Mouse (Mus musculus) gastrocnemius, adult 8-10 months (tissue): ENCODE data around the gene Hist1h3g. TPM values are rescaled to one million over a fixed set of nuclear protein-coding genes. Genes with fewer than 3 reads are reported as not detected.
"Not testable (repeated sequence)": the region's sequence is repeated elsewhere in the genome, so short reads cannot be mapped to it uniquely, and the experiment has no call there.

Source experiments
- DNase-seq, 2 experiments: peaks; one replicate each; pipeline ENCODE4 v3.0.0; 2022; ENCODE audit warnings: low spot score in 2 of 2
- total RNA-seq, 4 experiments: library from RNA; stranded (reverse); gene quantifications; 2 replicates each; pipeline ENCODE4 v1.2.4; 2022

The Hist1h3g gene
- total RNA-seq, 4 experiments from 2014 or later: 0.75 to 2.2 TPM; not detected in 2

- DNase-seq: no peak
Observed at GRCm38 (mm10) chr13:23555839-23556416, 20.7 kb downstream of the Hist1h3g start.

- DNase-seq: no peak
Observed at GRCm38 (mm10) chr13:23556906-23557305, 21.7 kb downstream of the Hist1h3g start.

- DNase-seq: not testable (repeated sequence)
Observed at GRCm38 (mm10) chr13:23560699-23561098, 25.5 kb downstream of the Hist1h3g start.

GRCm38 (mm10) chr13:23561531-23561882 lies 26.3 kb downstream of the Hist1h3g start:
- not testable (repeated sequence) for DNase-seq

GRCm38 (mm10) chr13:23561883-23562659 lies 26.8 kb downstream of the Hist1h3g start, which contains the start of gene Hist1h3e:
Hist1h3e (minus strand) TSS chr13:23562369.
- peak; percentile 84 to 88 for DNase-seq

- DNase-seq: no peak
Observed at GRCm38 (mm10) chr13:23562699-23563462, 27.7 kb downstream of the Hist1h3g start.

- DNase-seq: no peak
Observed at GRCm38 (mm10) chr13:23564482-23564881, 29.3 kb downstream of the Hist1h3g start.

GRCm38 (mm10) chr13:23570261-23571021 lies 35.2 kb downstream of the Hist1h3g start:
- not testable (repeated sequence) for DNase-seq

GRCm38 (mm10) chr13:23571022-23571503 lies 35.8 kb downstream of the Hist1h3g start, which contains the start of the genes Hist1h2ae and Hist1h2bg:
Hist1h2ae (minus strand) TSS chr13:23571220.
Hist1h2bg (plus strand) TSS chr13:23571396.
- DNase-seq: no peak

- not testable (repeated sequence) for DNase-seq
Observed at GRCm38 (mm10) chr13:23571504-23572217, 36.4 kb downstream of the Hist1h3g start.

GRCm38 (mm10) chr13:23572218-23573033 lies 37.2 kb downstream of the Hist1h3g start:
- no peak for DNase-seq

- DNase-seq: not testable (repeated sequence)
Observed at GRCm38 (mm10) chr13:23573034-23573897, 38.0 kb downstream of the Hist1h3g start.

- DNase-seq: peak; percentile 30 to 64
Observed at GRCm38 (mm10) chr13:23573898-23574524, 38.8 kb downstream of the Hist1h3g start, which contains the start of the genes Hist1h2bf and Hist1h2ad. Hist1h2bf (minus strand) TSS chr13:23574196. Hist1h2ad (plus strand) TSS chr13:23574381.

- not testable (repeated sequence) for DNase-seq
Observed at GRCm38 (mm10) chr13:23574546-23575170, 39.4 kb downstream of the Hist1h3g start.

- no peak for DNase-seq
Observed at GRCm38 (mm10) chr13:23575271-23575851, 40.1 kb downstream of the Hist1h3g start, which contains the start of gene Hist1h3d. Hist1h3d (plus strand) TSS chr13:23575763.

GRCm38 (mm10) chr13:23575864-23576313 lies 40.7 kb downstream of the Hist1h3g start:
- DNase-seq: not testable (repeated sequence)
